12 mouse cellular contexts compared by ENCODE assay signal in the genomic region with DNA sequence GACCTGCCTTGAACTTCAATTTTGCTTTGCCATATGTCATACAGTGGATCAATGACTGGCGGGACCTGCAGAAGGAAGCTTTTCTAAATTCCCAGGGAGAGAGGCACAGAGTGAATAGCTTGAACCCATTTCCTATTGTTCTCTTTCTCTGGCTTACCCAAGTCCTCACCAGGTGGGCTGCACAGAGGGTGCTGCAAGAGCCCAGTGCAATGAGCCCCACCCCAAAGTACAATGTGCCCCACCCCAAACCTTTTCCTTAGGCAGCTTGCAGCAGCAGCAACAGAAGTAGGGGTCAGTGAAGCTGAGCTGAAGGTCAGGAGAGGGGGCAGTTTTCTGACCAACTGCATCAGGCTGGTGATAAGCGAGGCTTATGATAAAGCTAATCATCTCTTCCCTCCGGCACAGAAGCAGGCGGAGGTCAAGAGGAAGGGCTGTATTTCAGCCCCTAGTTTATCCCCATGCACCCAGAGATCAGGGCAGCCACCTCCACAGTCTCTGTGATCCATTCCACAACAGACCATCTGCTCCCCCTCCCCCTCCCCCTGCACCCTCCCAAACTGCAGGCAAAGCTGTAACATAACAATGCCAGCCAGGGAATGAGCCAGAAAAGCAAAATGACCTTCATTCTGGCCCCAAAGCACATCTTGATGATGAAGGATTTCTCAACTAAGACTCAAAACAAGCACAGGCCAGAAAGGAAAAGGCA.
DNase-seq lines count a peak whose midpoint lies in the region; ATAC-seq lines count a peak whose summit lies in the region.
"Had no signal": no experiment of that assay in that cellular context is flagged by ENCODE, and none has a peak within 500 bp of the region (broad histone marks: within the 10 kb centered on the region; RNA-seq: fewer than 3 reads in every experiment).

No protein-coding gene starts in this region.

- no peaks in the 10 kb centered on the region for H3K9me3 ChIP-seq in neural tube, embryonic 11.5 days (ENCODE audit: control insufficient read depth, low read length)
- H3K9me3 ChIP-seq in hindbrain, embryonic 15.5 days: no peaks in the 10 kb centered on the region
- H3K9me3 ChIP-seq: embryonic facial prominence, embryonic 13.5 days; limb, embryonic 13.5 days had no signal

- H3K27ac ChIP-seq in neural tube, embryonic 11.5 days (ENCODE audit: low read depth, low read length): peak overlapping the region; percentile 44
- H3K27ac ChIP-seq in hindbrain, embryonic 15.5 days (replicated peaks): peak overlapping the region; percentile 52; the same call in 1 of the 2 replicates
- H3K27ac ChIP-seq: embryonic facial prominence, embryonic 13.5 days; gastrocnemius, adult 2 months; limb, embryonic 13.5 days had no signal

- peak; percentile 59 for ATAC-seq in neural tube, embryonic 11.5 days (ENCODE audit: insufficient read depth, low FRiP score, low TSS enrichment)
- ATAC-seq in hindbrain, embryonic 15.5 days (ENCODE audit: low FRiP score, low read depth): no peak

- H3K4me3 ChIP-seq in neural tube, embryonic 11.5 days (ENCODE audit: low read depth, low read length): no peak overlapping the region
- H3K4me3 ChIP-seq in hindbrain, embryonic 15.5 days: no peak overlapping the region
- H3K4me3 ChIP-seq: embryonic facial prominence, embryonic 13.5 days; gastrocnemius, adult 2 months; limb, embryonic 13.5 days had no signal

- no peaks in the 10 kb centered on the region for H3K36me3 ChIP-seq in neural tube, embryonic 11.5 days (ENCODE audit: control insufficient read depth, insufficient read depth, low read length)
- no peaks in the 10 kb centered on the region for H3K36me3 ChIP-seq in hindbrain, embryonic 15.5 days
- H3K36me3 ChIP-seq: embryonic facial prominence, embryonic 13.5 days; limb, embryonic 13.5 days had no signal

- no peak overlapping the region for H3K4me2 ChIP-seq in neural tube, embryonic 11.5 days (ENCODE audit: low read depth)
- no peak overlapping the region for H3K4me2 ChIP-seq in hindbrain, embryonic 15.5 days
- H3K4me2 ChIP-seq: embryonic facial prominence, embryonic 13.5 days; limb, embryonic 13.5 days had no signal

- H3K4me1 ChIP-seq in neural tube, embryonic 11.5 days (ENCODE audit: control insufficient read depth, insufficient read depth, low read length): peaks cover 25% of the 10 kb centered on the region
- H3K4me1 ChIP-seq in hindbrain, embryonic 15.5 days (replicated peaks): peaks cover 57% of the 10 kb centered on the region

- 40% methylated on average over 4 of the region's 4 CpGs for WGBS in neural tube, embryonic 11.5 days
- 37% methylated on average over 4 of the region's 4 CpGs for WGBS in hindbrain, embryonic 15.5 days

- peak; percentile 60 for DNase-seq in neural tube, embryonic 11.5 days (ENCODE audit: low spot score)
- no peak for DNase-seq in neural tube, embryonic 10.5 days (ENCODE audit: extremely low spot score, low spot score)
- peak; percentile 79 to 81 for DNase-seq in cerebellum, postnatal 10 days
- DNase-seq in kidney, postnatal 4 days: no peak
- DNase-seq in adrenal gland, adult 18-20 months (ENCODE audit: low spot score in 2 of 2): no peak
- DNase-seq in right cerebral cortex, postnatal 10 days (ENCODE audit: low spot score in 2 of 2): no peak
- DNase-seq: adrenal gland, postnatal 10 days; gastrocnemius, adult 2 months; right cerebral cortex, postnatal 25 days had no signal

- no peaks in the 10 kb centered on the region for H3K27me3 ChIP-seq in neural tube, embryonic 11.5 days (ENCODE audit: control insufficient read depth, insufficient read depth, low read length)
- H3K27me3 ChIP-seq in hindbrain, embryonic 15.5 days: no peaks in the 10 kb centered on the region
- H3K27me3 ChIP-seq: embryonic facial prominence, embryonic 13.5 days; limb, embryonic 13.5 days had no signal

- no peak overlapping the region for H3K9ac ChIP-seq in neural tube, embryonic 11.5 days (ENCODE audit: low read length)
- no peak overlapping the region for H3K9ac ChIP-seq in hindbrain, embryonic 15.5 days
- H3K9ac ChIP-seq: embryonic facial prominence, embryonic 13.5 days; limb, embryonic 13.5 days had no signal

Comparison
In these comparisons a context has a peak if more than half of its experiments do, and no peak if none do; other contexts are left out.
1. DNase-seq: peak in neural tube, embryonic 11.5 days (single experiment) and cerebellum, postnatal 10 days (2 of 2); none in neural tube, embryonic 10.5 days (single experiment), kidney, postnatal 4 days (0 of 2), adrenal gland, adult 18-20 months (0 of 2) and right cerebral cortex, postnatal 10 days (0 of 2).